Mouse (Mus musculus) midbrain, embryonic 11.5 days (tissue): ENCODE data around the gene Errfi1. TPM values are rescaled to one million over a fixed set of nuclear protein-coding genes. Genes with fewer than 3 reads are reported as not detected.
"Not testable (repeated sequence)": the region's sequence is repeated elsewhere in the genome, so short reads cannot be mapped to it uniquely, and the experiment has no call there.

Experiments used
- ATAC-seq: fragments of 200-750 bp; cut with Nextera tagmentation; 2 replicates; pipeline ENCODE4 v1.8.0; 2017; ENCODE audit warnings: moderate TSS enrichment, moderate library complexity; ENCODE audit not compliant: low FRiP score
- DNase-seq: peaks from one replicate; pipeline ENCODE4 v3.0.0; 2015; ENCODE audit warnings: low spot score; ENCODE audit errors: missing footprints
- H3K27ac ChIP-seq: fragments of 300-500 bp; sonication (generic); 2 replicates; pipeline ENCODE4 v1.5.1; 2014; ENCODE audit warnings: low read depth, low read length
- H3K27me3 ChIP-seq: fragments of 300-500 bp; sonication (generic); 2 replicates; pipeline ENCODE4 v1.6.1; 2014; ENCODE audit warnings: mild to moderate bottlenecking, low read length, moderate library complexity, mixed read lengths; ENCODE audit not compliant: control insufficient read depth, insufficient read depth
- H3K36me3 ChIP-seq: fragments of 300-500 bp; sonication (generic); 2 replicates; pipeline ENCODE4 v1.6.1; 2014; ENCODE audit warnings: mild to moderate bottlenecking, low read length, moderate library complexity, mixed read lengths; ENCODE audit not compliant: control insufficient read depth, insufficient read depth
- H3K4me1 ChIP-seq: fragments of 300-500 bp; sonication (generic); 2 replicates; pipeline ENCODE4 v1.6.1; 2014; ENCODE audit warnings: low read length; ENCODE audit not compliant: control insufficient read depth, insufficient read depth
- H3K4me2 ChIP-seq: fragments of 300-500 bp; sonication (generic); 2 replicates; pipeline ENCODE4 v1.6.1; 2014; ENCODE audit warnings: mild to moderate bottlenecking, moderate library complexity
- H3K4me3 ChIP-seq: fragments of 300-500 bp; sonication (generic); 2 replicates; pipeline ENCODE4 v1.5.1; 2014; ENCODE audit warnings: low read depth, low read length
- H3K9ac ChIP-seq: fragments of 300-500 bp; sonication (generic); 2 replicates; pipeline ENCODE4 v1.6.1; 2014; ENCODE audit warnings: low read length
- H3K9me3 ChIP-seq: fragments of 300-500 bp; sonication (generic); 2 replicates; pipeline ENCODE4 v1.6.1; 2016; ENCODE audit warnings: low read length; ENCODE audit not compliant: control insufficient read depth
- WGBS: fragments of 180-500 bp; shearing (Covaris S2); extraction: QIAGEN DNeasy Blood & Tissue Kit; methylation state at CpG from one replicate; pipeline ENCODE4 v1.1.7; 2014; 5-methylcytosine and 5-hydroxymethylcytosine counted together
- polyA plus RNA-seq: library from polyadenylated mRNA; unstranded; fragments of >200 nt; fragmentation: Nextera tagmentation; extraction: Ambion mirVana; gene quantifications from 2 replicates; pipeline ENCODE4 v1.2.1, GENCODE M21; 2014

Gene Errfi1
- polyA plus RNA-seq, 1 experiment from 2014 or later = 29.5 TPM

- DNase-seq = no peak
- Histone ChIP-seq H3K27me3 (no peaks in the 10 kb centered on the region), H3K4me3 (no peak overlapping the region), H3K9ac (no peak overlapping the region), H3K27ac (no peak overlapping the region), H3K9me3 (no peaks in the 10 kb centered on the region), H3K4me1 (no peaks in the 10 kb centered on the region), H3K36me3 (peaks cover 7% of the 10 kb centered on the region; the same call in 1 of the 2 replicates), H3K4me2 (no peak overlapping the region)
- no peak for ATAC-seq
- WGBS = 83% methylated on average over 2 of the region's 2 CpGs
These were observed 15.1 kb downstream of the Errfi1 start for GRCm38 (mm10) chr4:150868859-150869258.

- Histone ChIP-seq H3K27me3 (no peaks in the 10 kb centered on the region), H3K9me3 (no peaks in the 10 kb centered on the region), H3K9ac (no peak overlapping the region), H3K36me3 (peaks cover 7% of the 10 kb centered on the region; the same call in 1 of the 2 replicates), H3K4me3 (no peak overlapping the region), H3K4me2 (no peak overlapping the region), H3K4me1 (no peaks in the 10 kb centered on the region), H3K27ac (no peak overlapping the region)
- ATAC-seq (no peak), DNase-seq (no peak)
- 80% methylated on average over 17 of the region's 17 CpGs for WGBS
These were observed 15.8 kb downstream of the Errfi1 start for GRCm38 (mm10) chr4:150869276-150870197.

GRCm38 (mm10) chr4:150870963-150871391, 17.3 kb downstream of the Errfi1 start:
- Histone ChIP-seq H3K27me3 (no peaks in the 10 kb centered on the region), H3K4me1 (no peaks in the 10 kb centered on the region), H3K27ac (no peak overlapping the region), H3K36me3 (peaks cover 7% of the 10 kb centered on the region; the same call in 1 of the 2 replicates), H3K9ac (no peak overlapping the region), H3K4me2 (no peak overlapping the region), H3K4me3 (no peak overlapping the region), H3K9me3 (no peaks in the 10 kb centered on the region)
- no peak for ATAC-seq
- no peak for DNase-seq
- 88% methylated on average over 13 of the region's 13 CpGs for WGBS

GRCm38 (mm10) chr4:150871392-150872138, 17.8 kb downstream of the Errfi1 start:
- 48% methylated on average over 10 of the region's 10 CpGs for WGBS
- no peak for ATAC-seq
- no peaks in the 10 kb centered on the region for H3K9me3 ChIP-seq
- H3K4me3 ChIP-seq = no peak overlapping the region
- H3K4me2 ChIP-seq = no peak overlapping the region
- DNase-seq = no peak
- H3K27ac ChIP-seq = no peak overlapping the region
- H3K4me1 ChIP-seq = no peaks in the 10 kb centered on the region
- no peak overlapping the region for H3K9ac ChIP-seq
- H3K27me3 ChIP-seq = no peaks in the 10 kb centered on the region
- H3K36me3 ChIP-seq = peaks cover 7% of the 10 kb centered on the region; the same call in 1 of the 2 replicates

- H3K27ac ChIP-seq = no peak overlapping the region
These were observed 18.5 kb downstream of the Errfi1 start for GRCm38 (mm10) chr4:150872139-150872651.

GRCm38 (mm10) chr4:150872681-150873080, 19.0 kb downstream of the Errfi1 start:
- Histone ChIP-seq H3K9ac (no peak overlapping the region), H3K4me1 (no peaks in the 10 kb centered on the region), H3K36me3 (0 out of 2 replicates have a peak, but pooled peaks cover 3% of the 10 kb centered on the region), H3K9me3 (no peaks in the 10 kb centered on the region), H3K27ac (no peak overlapping the region), H3K4me2 (no peak overlapping the region), H3K4me3 (no peak overlapping the region), H3K27me3 (no peaks in the 10 kb centered on the region)
- 87% methylated on average over 8 of the region's 8 CpGs for WGBS
- DNase-seq (no peak), ATAC-seq (no peak)

More at GRCm38 (mm10) chr4:150872139-150872651, 18.5 kb downstream of the Errfi1 start:
- Histone ChIP-seq H3K4me2 (no peak overlapping the region), H3K27me3 (no peaks in the 10 kb centered on the region), H3K4me1 (no peaks in the 10 kb centered on the region), H3K36me3 (peaks cover 6% of the 10 kb centered on the region; the same call in 1 of the 2 replicates), H3K4me3 (no peak overlapping the region), H3K9me3 (no peaks in the 10 kb centered on the region), H3K9ac (no peak overlapping the region)
- WGBS = 52% methylated on average over 9 of the region's 9 CpGs
- DNase-seq (no peak), ATAC-seq (no peak)

GRCm38 (mm10) chr4:150874416-150874815, 20.7 kb downstream of the Errfi1 start:
- not testable (repeated sequence) for DNase-seq, H3K4me1 ChIP-seq, ATAC-seq, H3K36me3 ChIP-seq, H3K27me3 ChIP-seq, H3K9me3 ChIP-seq, H3K27ac ChIP-seq, H3K4me2 ChIP-seq, H3K4me3 ChIP-seq, H3K9ac ChIP-seq
- WGBS = 84% methylated on average over 4 of the region's 4 CpGs

GRCm38 (mm10) chr4:150875393-150875792, 21.7 kb downstream of the Errfi1 start:
- H3K27ac ChIP-seq = no peak overlapping the region
- WGBS = 88% methylated on average over 10 of the region's 10 CpGs

More at GRCm38 (mm10) chr4:150875393-150875792, 21.7 kb downstream of the Errfi1 start:
- Histone ChIP-seq H3K9me3 (peaks cover 13% of the 10 kb centered on the region), H3K36me3 (no peaks in the 10 kb centered on the region), H3K4me2 (no peak overlapping the region), H3K4me1 (no peaks in the 10 kb centered on the region), H3K27me3 (no peaks in the 10 kb centered on the region), H3K4me3 (no peak overlapping the region), H3K9ac (no peak overlapping the region)
- DNase-seq (no peak), ATAC-seq (no peak)
